Mouse (Mus musculus) bone marrow macrophage, adult 2 months (primary cell): ENCODE results near the gene Igfbp7.

Source experiments
- CTCF ChIP-seq: IDR thresholded peaks from 2 replicates; pipeline ENCODE4 v1.5.1; 2012; ENCODE audit warnings: low read depth, mild to moderate bottlenecking, low read length, moderate library complexity
- POLR2A ChIP-seq: IDR thresholded peaks from 2 replicates; pipeline ENCODE4 v1.6.1; 2012; ENCODE audit warnings: mild to moderate bottlenecking, low read depth, low read length, borderline replicate concordance

DNA sequence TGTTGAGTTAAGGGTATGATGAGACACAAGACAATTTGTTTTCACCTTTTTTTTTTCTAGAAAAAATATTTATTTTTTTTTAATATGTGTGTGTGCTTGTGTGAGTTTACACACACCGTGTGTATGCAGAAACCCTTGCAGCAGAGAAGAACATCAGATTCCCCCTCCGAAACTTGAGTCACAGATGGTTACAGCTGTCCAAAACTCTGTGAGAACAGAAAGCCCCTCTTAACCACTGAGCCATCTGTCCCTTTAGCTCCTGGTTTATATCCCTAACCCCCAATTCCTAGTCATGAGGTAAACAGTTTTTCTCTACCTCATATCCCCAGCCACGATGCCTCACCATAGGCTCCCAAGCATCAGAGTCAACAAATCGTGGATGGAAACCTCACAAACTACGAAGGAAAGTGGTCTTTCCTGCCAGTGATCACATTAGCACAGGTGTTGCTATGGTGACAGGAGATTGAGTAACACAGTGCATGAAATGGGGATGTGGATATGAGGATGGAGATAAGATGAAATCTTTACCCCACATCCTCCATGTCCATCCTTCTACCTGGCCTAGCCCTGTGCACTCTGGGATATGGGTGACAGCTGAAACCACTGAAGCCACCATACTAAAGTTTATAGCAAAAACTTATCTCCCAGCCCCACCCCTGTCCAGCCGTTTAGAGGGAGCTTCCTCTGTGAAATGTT, 21.8 kb downstream of the Igfbp7 start:
- TF ChIP-seq POLR2A = no peak
- no peak for TF ChIP-seq CTCF
